9 mouse cellular contexts compared by ENCODE assay signal in the genomic region with DNA sequence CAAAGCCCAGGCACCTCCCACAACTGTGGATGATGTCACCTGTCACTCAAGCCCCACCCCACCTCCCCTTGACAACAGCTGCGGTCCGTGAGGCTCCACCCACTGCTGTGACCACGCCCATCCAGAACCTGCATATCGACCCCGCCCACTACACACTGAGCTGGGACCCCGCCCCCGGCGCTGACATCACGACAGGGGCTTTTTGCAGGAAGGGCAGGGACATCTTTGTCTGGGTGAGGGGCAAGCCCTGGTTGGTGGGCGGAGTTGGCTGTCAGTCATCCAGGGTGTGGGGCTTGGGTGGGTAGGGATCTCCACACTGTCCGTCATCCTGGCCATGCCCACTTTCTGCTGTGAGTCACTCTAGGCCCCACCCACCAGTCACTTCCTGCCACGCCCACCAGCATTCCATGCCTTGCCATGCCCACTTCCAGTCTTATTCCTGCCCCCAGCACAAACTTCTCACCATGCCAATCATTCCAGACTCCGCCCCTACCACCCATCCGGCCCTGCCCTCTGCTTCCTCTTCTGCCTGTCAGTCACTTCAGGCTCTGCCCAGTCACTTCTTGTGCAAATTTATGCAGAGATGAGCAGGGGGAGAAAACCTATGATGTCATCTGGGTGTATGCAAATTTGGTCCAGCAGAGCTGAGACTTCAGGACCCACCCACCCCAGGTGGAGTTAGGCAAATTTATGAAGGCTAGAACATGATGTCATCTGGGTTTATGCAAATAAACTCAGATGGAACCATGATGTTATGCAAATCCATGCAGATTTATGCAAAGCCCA. TPM values are rescaled to one million over a fixed set of nuclear protein-coding genes. Genes with fewer than 3 reads are reported as not detected.
DNase-seq lines count a peak whose midpoint lies in the region; ATAC-seq and TF ChIP-seq lines count a peak whose summit lies in the region.
"Had no signal": no experiment of that assay in that cellular context is flagged by ENCODE, and none has a peak within 500 bp of the region (broad histone marks: within the 10 kb centered on the region; RNA-seq: fewer than 3 reads in every experiment).

No protein-coding gene starts in this region.

- no peaks in the 10 kb centered on the region for H3K27me3 ChIP-seq in kidney, postnatal 0 days (ENCODE audit: insufficient read depth, low read length)
- H3K27me3 ChIP-seq in hindbrain, embryonic 13.5 days = no peaks in the 10 kb centered on the region
- H3K27me3 ChIP-seq in midbrain, embryonic 12.5 days = no peaks in the 10 kb centered on the region
- H3K27me3 ChIP-seq in testis, adult 2 months (ENCODE audit: control insufficient read depth, insufficient read depth, low read length) = no peaks in the 10 kb centered on the region
- H3K27me3 ChIP-seq: hindbrain, embryonic 15.5 days had no signal

- no peak overlapping the region for H3K4me2 ChIP-seq in kidney, postnatal 0 days (ENCODE audit: low read length)
- no peak overlapping the region for H3K4me2 ChIP-seq in hindbrain, embryonic 13.5 days
- no peak overlapping the region for H3K4me2 ChIP-seq in midbrain, embryonic 12.5 days (replicated peaks)
- H3K4me2 ChIP-seq: hindbrain, embryonic 15.5 days had no signal

- TF ChIP-seq POLR2A in testis, adult 2 months (IDR thresholded peaks at IDR 0.05; ENCODE audit: control insufficient read depth, low read depth, low read length) = 0 out of 2 replicates have a peak, but pooled peaks have one; percentile 31

- no peak for TF ChIP-seq CTCF in kidney, postnatal 0 days (IDR thresholded peaks at IDR 0.05; ENCODE audit: low read depth)
- TF ChIP-seq CTCF in testis, adult 2 months (IDR thresholded peaks at IDR 0.05; ENCODE audit: control insufficient read depth, insufficient read depth, insufficient replicate concordance, low read depth, low read length) = no peak

- H3K9me3 ChIP-seq in kidney, postnatal 0 days (replicated peaks; ENCODE audit: low read length) = peaks cover 27% of the 10 kb centered on the region
- H3K9me3 ChIP-seq in hindbrain, embryonic 13.5 days = peaks cover 38% of the 10 kb centered on the region
- H3K9me3 ChIP-seq in midbrain, embryonic 12.5 days = peaks cover 52% of the 10 kb centered on the region

- no peak overlapping the region for H3K4me3 ChIP-seq in kidney, postnatal 0 days (replicated peaks; ENCODE audit: low read depth, low read length)
- H3K4me3 ChIP-seq in hindbrain, embryonic 13.5 days = 0 out of 2 replicates have a peak overlapping the region, but pooled peaks have one; percentile 5
- no peak overlapping the region for H3K4me3 ChIP-seq in midbrain, embryonic 12.5 days
- H3K4me3 ChIP-seq in testis, adult 2 months (ENCODE audit: control insufficient read depth, low read depth, low read length) = no peak overlapping the region
- H3K4me3 ChIP-seq: hindbrain, embryonic 15.5 days had no signal

- H3K36me3 ChIP-seq in kidney, postnatal 0 days (ENCODE audit: insufficient read depth, low read length) = no peaks in the 10 kb centered on the region
- H3K36me3 ChIP-seq in hindbrain, embryonic 13.5 days = no peaks in the 10 kb centered on the region
- 0 out of 2 replicates have a peak, but pooled peaks cover 13% of the 10 kb centered on the region for H3K36me3 ChIP-seq in midbrain, embryonic 12.5 days
- no peaks in the 10 kb centered on the region for H3K36me3 ChIP-seq in testis, adult 2 months (ENCODE audit: control insufficient read depth, insufficient read depth, low read length)
- H3K36me3 ChIP-seq: hindbrain, embryonic 15.5 days had no signal

- H3K4me1 ChIP-seq in kidney, postnatal 0 days (replicated peaks; ENCODE audit: insufficient read depth, low read length) = no peaks in the 10 kb centered on the region
- 0 out of 2 replicates have a peak, but pooled peaks cover 6% of the 10 kb centered on the region for H3K4me1 ChIP-seq in hindbrain, embryonic 13.5 days (replicated peaks)
- H3K4me1 ChIP-seq in midbrain, embryonic 12.5 days = no peaks in the 10 kb centered on the region; the same call in 1 of the 2 replicates
- H3K4me1 ChIP-seq in testis, adult 2 months (ENCODE audit: control insufficient read depth, insufficient read depth, low read length) = peaks cover 37% of the 10 kb centered on the region

- intact Hi-C loops in heart, postnatal 25 days (cut with DNase I) = loop anchor here (10.0 kb wide), 3 partner anchors 287 to 517 kb away; partner anchors contain the start of gene Slc4a7

- H3K9ac ChIP-seq in kidney, postnatal 0 days (ENCODE audit: low read depth, low read length) = no peak overlapping the region
- no peak overlapping the region for H3K9ac ChIP-seq in hindbrain, embryonic 13.5 days
- H3K9ac ChIP-seq in midbrain, embryonic 12.5 days (replicated peaks) = no peak overlapping the region
- H3K9ac ChIP-seq: hindbrain, embryonic 15.5 days had no signal

- 96% methylated on average over 14 of the region's 14 CpGs for WGBS in kidney, postnatal 0 days
- 95% methylated on average over 14 of the region's 14 CpGs for WGBS in hindbrain, embryonic 13.5 days
- WGBS in midbrain, embryonic 12.5 days = 95% methylated on average over 14 of the region's 14 CpGs

- DNase-seq in kidney, postnatal 0 days (ENCODE audit: low spot score) = peak; percentile 29
- no peak for DNase-seq in kidney, adult 11 months
- DNase-seq in CD8-positive naive resting alpha-beta T cell, adult 2 months (ENCODE audit: low read depth in 2 of 2, low spot score in 2 of 2) = peak; percentile 45 to 49
- peak; percentile 79 for DNase-seq in brain, adult 2 months (ENCODE audit: low read depth, low spot score)
- no peak for DNase-seq in heart, postnatal 25 days (ENCODE audit: low spot score)

- no peak for ATAC-seq in kidney, postnatal 0 days (replicated peaks; ENCODE audit: low FRiP score, low read depth)
- 0 out of 2 replicates have a peak, but pooled peaks have one; percentile 5 for ATAC-seq in hindbrain, embryonic 13.5 days (ENCODE audit: low FRiP score)
- ATAC-seq in midbrain, embryonic 12.5 days (ENCODE audit: low FRiP score, low read depth) = peak; percentile 2

- H3K27ac ChIP-seq in kidney, postnatal 0 days = no peak overlapping the region
- H3K27ac ChIP-seq in hindbrain, embryonic 13.5 days = no peak overlapping the region
- no peak overlapping the region for H3K27ac ChIP-seq in midbrain, embryonic 12.5 days (replicated peaks)
- H3K27ac ChIP-seq in testis, adult 2 months (ENCODE audit: control insufficient read depth, insufficient read depth, low read depth, low read length) = no peak overlapping the region
- H3K27ac ChIP-seq: hindbrain, embryonic 15.5 days had no signal

RNA-seq across cellular contexts. Expression of gene Il3ra, which starts 2.0 kb away (rescaled TPM):
- polyA plus RNA-seq in kidney, postnatal 0 days (2015; fragmentation: Nextera tagmentation; extraction: Ambion mirVana) = 6.6 and 6.9 TPM in 2 replicates
- polyA plus RNA-seq in hindbrain, embryonic 13.5 days (2015; fragmentation: Nextera tagmentation; extraction: Ambion mirVana) = 1.6 and 2.2 TPM in 2 replicates
- polyA plus RNA-seq in midbrain, embryonic 12.5 days (2016; fragmentation: Nextera tagmentation; extraction: Ambion mirVana) = 2.8 and 3.6 TPM in 2 replicates
- polyA plus RNA-seq in testis, adult 2 months (2012; rRNA removed) = 46.5 and 51.0 TPM in 2 replicates
- 1 to 10 TPM; 4.1 to 4.8 TPM for total RNA-seq in heart, postnatal 25 days (2021)

RNA-seq across cellular contexts. Expression of gene Olfr31, which starts 25.4 kb away (rescaled TPM):
- not detected in 2 replicates for polyA plus RNA-seq in kidney, postnatal 0 days (2015; fragmentation: Nextera tagmentation; extraction: Ambion mirVana)
- 0.12 TPM in 1 of 2 replicates, not detected in the other for polyA plus RNA-seq in hindbrain, embryonic 13.5 days (2015; fragmentation: Nextera tagmentation; extraction: Ambion mirVana)
- polyA plus RNA-seq in midbrain, embryonic 12.5 days (2016; fragmentation: Nextera tagmentation; extraction: Ambion mirVana) = not detected in 2 replicates
- 0.40 TPM in 1 of 2 replicates, not detected in the other for polyA plus RNA-seq in testis, adult 2 months (2012; rRNA removed)
- total RNA-seq in heart, postnatal 25 days (2021) = not detected

RNA-seq across cellular contexts. Expression of gene Olfr721-ps1, which starts 53.1 kb away (rescaled TPM):
- not detected in 2 replicates for polyA plus RNA-seq in kidney, postnatal 0 days (2015; fragmentation: Nextera tagmentation; extraction: Ambion mirVana)
- polyA plus RNA-seq in hindbrain, embryonic 13.5 days (2015; fragmentation: Nextera tagmentation; extraction: Ambion mirVana) = not detected in 2 replicates
- not detected in 2 replicates for polyA plus RNA-seq in midbrain, embryonic 12.5 days (2016; fragmentation: Nextera tagmentation; extraction: Ambion mirVana)
- not detected in 2 replicates for polyA plus RNA-seq in testis, adult 2 months (2012; rRNA removed)
- not detected for total RNA-seq in heart, postnatal 25 days (2021)
- polyA plus RNA-seq: hindbrain, embryonic 15.5 days had no signal

Comparison
In these comparisons a context has a peak if more than half of its experiments do, and no peak if none do; other contexts are left out.
1. DNase-seq: peak in kidney, postnatal 0 days (single experiment), CD8-positive naive resting alpha-beta T cell, adult 2 months (2 of 2) and brain, adult 2 months (single experiment); none in kidney, adult 11 months (single experiment) and heart, postnatal 25 days (single experiment).